Mouse (Mus musculus): ENCODE results near the gene Agbl4. TPM values are rescaled to one million over a fixed set of nuclear protein-coding genes. Genes with fewer than 3 reads are reported as not detected.

The Agbl4 gene
- total RNA-seq, 2 experiments from 2014 or later = 10.5 to 12.5 TPM

Other genes starting within 250 kb of the Agbl4 start
- 10 to 100 TPM; 62.8 to 70.7 TPM for gene Elavl4, start 45.8 kb upstream of the Agbl4 start, total RNA-seq (2021)

Measured in layer of hippocampus, postnatal 14 days (tissue).